Mouse (Mus musculus) cerebellum, adult (tissue): ENCODE measurements around the gene Svip.

ENCODE experiments used
- ATAC-seq: cut with Nextera tagmentation; 2 replicates; pipeline ENCODE4 v1.9.2; 2017; ENCODE audit warnings: mild to moderate bottlenecking, moderate library complexity, mixed read lengths; ENCODE audit not compliant: insufficient number of reproducible peaks, low FRiP score, low TSS enrichment

The Svip gene

GRCm38 (mm10) chr7:51964681-51965080, 41.1 kb downstream of the Svip start:
- ATAC-seq = no peak

- no peak for ATAC-seq
Measured at GRCm38 (mm10) chr7:51962219-51962952, 43.4 kb downstream of the Svip start.

GRCm38 (mm10) chr7:51960698-51961374, 45.0 kb downstream of the Svip start:
- ATAC-seq = no peak

- ATAC-seq = no peak
Measured at GRCm38 (mm10) chr7:51957766-51958165, 48.1 kb downstream of the Svip start.

DNA sequence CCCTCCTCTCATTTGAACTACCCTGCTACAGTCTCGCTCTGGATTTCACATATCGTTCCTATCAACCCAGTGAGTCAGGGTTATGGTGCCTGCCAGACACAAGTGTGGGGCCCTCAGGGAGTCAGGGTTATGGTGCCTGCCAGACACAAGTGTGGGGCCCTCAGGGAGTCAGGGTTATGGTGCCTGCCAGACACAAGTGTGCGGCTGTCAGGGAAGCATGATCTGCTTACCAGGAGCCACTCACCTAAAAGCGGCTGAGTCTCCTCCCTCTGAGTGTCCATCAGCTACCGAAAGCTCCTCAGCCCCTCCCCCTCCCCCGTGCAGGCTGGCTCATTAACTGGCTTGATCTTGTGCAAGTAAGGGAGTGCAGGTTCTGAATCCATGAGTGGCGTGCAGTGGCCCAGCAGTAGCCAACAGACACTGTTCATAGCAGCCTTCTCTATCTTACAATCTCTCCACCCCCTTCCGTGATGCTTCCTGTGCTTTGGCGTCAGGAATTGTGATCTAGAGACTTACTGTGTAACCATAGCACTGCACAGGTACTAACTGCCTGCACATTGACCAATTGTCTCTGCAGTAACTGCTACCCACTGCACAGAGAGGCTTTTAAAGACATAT, 50.3 kb downstream of the Svip start:
- ATAC-seq = no peak
